Mouse (Mus musculus) thymus, postnatal 0 days (tissue): Measurements from ENCODE around the gene Syt16. TPM values are rescaled to one million over a fixed set of nuclear protein-coding genes. Genes with fewer than 3 reads are reported as not detected.
A peak's percentile ranks its signal among the peaks of the same experiment; 100 is the strongest.

Source experiments
- DNase-seq: peaks from one replicate; pipeline ENCODE4 v3.0.0-alpha.2; 2015; ENCODE audit warnings: low spot score
- polyA plus RNA-seq: library from polyadenylated mRNA; unstranded; fragments of >200 nt; fragmentation: Nextera tagmentation; extraction: Ambion mirVana; gene quantifications from 2 replicates; pipeline ENCODE4 v1.2.1, GENCODE M21; 2015

The Syt16 gene
- polyA plus RNA-seq, 1 experiment from 2014 or later = 0.09 TPM

DNA sequence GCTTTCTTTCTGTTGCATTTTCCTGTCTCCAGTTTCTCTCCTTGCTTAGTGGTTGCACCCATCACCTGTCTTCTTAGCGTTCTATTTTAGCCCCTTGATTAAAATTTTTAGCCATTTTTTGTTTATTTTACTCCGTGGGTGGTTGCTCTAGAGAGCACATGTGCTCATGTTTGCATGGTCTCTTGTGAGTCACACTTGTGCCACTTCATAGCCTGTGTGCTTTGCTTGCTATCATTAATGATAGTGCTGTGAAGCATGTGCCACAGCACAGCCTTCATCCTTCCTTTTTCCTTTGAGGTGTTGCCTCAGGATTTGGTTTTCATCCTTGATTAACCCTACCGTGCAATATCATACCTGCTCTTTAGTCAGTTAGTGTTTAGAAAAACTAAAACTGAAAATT lies 214.7 kb downstream of the Syt16 start:
- DNase-seq = no peak

DNA sequence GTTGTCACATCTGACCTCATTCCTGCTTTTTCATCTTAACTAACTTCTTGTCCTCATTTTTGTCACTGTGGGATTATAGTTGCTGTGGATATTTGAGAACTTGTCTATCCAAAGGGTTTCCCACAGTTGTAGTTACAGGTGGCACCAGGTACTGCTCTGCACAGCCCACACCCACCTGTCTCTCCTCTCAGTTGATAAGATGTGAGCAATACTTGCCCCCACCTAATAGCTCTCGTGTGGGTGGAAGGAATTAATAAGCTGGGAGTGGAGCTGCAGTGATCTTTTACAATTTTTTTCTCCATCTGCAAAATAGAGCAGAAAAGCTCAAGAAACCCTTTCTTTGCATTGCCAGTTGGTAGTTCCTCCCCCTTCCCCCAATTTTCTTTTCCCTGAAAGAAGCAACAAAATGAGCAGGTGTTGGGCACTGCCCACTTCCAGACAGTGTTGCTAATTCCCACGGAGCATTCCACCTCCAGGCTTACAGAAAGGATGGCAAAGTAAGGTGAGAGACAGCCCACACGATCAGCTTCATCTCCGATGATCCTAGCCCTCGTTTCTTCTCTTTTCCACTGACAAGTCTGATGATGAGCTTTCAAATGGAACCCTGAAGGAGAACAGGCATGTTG lies 218.8 kb downstream of the Syt16 start:
- DNase-seq = no peak

DNA sequence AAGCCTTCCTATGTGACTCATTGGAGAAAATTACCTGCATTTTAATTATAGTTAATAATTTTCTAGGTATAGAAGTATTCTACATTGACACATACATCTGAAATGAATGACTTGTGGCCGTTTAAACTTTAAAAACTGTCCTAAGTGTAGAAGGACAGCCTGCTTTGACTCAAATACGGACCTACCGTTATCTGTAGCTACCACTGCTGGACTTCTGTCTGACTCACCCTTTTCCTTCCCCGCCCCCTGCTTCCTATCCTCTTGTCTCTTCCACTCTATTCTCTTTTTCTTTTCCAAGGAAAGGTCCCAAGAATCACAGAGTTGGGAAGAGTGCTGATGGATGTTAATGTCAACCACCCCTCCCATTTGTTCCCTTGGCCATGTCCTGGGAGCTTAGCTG lies 222.4 kb downstream of the Syt16 start:
- no peak for DNase-seq

DNA sequence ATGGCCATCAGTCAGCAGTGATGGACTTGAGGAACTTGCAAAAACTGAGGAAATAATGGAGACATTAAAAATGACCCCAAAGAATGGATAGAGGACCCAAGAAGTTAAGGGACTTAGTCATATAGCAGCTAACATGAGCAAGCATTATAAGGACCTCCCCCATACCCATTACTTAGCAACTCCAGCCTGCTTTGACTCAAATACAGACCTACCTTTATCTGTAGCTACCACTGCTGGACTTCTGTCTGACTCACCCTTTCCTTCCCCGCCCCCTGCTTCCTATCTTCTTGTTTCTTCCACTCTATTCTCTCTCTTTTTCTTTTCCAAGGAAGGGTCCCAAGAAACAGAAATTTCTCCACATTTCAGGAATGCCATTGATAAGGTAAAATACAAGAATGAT lies 223.2 kb downstream of the Syt16 start:
- DNase-seq = no peak

DNA sequence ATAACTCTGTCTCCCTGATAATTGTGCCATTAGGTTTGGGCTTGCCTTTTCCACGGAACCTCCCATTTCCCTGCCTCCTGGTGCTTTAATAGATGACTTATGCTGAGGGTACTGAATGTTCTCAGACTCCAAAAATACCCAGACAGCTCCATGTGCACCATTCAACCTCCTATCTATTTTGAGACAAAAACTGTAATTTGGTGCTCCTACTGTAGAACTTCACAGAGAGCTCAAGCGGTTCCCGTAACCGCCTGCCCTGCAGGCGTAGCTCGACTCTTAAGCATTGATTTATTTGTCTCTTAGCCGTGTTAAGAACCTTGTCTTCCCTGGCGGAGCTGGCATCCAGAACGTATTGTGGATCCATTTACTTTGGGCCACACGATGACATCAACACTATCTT lies 233.3 kb downstream of the Syt16 start:
- no peak for DNase-seq

DNA sequence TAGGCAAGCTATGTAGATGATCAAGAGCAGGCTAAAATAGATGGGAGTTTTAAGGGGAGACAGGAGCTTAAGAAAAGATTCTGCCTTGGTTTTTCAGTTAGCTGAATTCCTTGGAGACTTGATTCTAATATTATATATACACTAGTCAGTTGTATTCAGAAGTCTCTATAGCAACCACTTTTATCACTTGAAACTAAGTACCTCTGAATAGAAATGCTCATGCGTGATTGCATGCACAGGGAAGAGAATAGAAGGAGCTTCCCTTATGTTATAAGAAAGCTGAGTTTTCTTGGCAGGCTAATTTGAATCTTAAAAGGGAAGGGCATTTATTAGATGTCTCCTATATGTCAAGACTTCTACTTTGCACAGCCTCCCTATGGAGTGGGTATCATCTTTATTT lies 235.4 kb downstream of the Syt16 start:
- no peak for DNase-seq

DNA sequence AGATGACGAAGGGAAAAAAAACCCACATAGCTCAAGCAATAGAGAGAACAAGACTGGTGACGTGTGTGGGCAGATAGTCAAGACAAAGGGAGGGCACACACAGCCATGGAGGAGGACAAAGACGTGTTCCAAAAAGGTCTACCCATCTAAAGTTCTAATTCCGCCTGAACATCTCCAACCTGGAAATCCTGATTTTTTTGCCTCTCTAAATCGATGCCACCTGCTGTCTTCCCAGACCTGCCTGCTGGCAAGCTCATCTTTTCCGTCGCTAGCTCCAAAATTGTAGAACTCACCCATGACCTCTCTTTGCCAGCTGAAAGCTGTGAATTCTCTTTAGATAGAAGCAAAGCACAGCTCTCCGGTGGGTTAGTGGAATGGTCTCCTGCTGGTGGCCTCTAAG lies 238.7 kb downstream of the Syt16 start:
- DNase-seq = no peak

DNA sequence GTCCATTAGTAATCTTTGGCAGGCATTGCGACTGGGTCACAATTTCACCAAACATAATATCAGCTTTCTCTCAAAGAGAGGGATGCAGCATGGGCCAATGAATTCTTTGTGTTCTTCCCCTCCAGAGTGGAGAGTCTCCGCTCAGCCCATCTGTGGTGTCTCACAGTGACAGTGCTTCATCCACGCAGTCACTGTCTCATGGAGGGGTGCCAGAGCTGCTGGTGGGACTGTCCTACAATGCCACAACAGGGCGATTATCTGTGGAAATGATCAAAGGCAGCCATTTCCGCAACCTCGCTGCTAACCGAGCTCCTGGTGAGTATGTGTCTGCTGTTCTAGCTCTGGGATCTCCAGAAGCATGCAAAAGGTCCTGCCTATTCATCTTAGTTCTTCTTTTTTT lies 240.6 kb downstream of the Syt16 start:
- DNase-seq = no peak

DNA sequence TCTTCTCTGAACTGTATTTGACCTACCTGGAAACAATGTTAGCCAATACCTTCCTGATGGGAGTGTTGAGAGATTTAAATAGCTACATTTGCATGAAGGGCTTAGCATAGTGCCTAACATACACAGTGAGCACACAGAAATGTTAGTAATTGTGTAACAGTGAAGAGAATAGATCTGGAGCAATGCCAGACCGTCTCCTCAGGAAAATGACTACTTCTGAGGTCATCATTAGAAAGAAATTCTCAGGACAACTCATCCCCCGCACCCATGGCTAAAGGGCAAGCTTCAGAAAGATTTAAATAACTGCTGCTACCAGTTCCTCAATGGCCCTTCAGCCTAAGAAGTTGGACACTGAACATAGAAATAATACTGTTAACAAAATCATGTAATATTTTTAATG lies 241.3 kb downstream of the Syt16 start:
- no peak for DNase-seq

DNA sequence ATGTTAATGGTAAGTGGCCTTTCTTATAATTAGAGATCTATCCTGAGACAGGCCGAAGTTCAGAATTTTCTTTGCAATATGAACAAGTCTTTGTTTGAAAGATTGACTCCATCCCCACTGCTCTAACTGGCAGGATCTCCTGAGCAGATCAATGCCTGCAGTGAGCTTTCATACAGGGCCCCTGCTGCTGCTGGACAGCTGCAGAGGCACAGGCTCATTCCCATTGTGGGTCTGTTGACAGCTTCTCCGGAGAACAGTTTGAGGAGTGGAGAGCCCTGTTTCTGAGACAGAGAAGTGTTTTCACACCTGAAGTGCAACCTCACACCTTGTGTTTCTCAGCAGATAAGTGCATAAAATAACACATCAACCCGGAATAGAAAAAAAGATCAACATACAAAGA lies 267.4 kb downstream of the Syt16 start:
- no peak for DNase-seq

DNA sequence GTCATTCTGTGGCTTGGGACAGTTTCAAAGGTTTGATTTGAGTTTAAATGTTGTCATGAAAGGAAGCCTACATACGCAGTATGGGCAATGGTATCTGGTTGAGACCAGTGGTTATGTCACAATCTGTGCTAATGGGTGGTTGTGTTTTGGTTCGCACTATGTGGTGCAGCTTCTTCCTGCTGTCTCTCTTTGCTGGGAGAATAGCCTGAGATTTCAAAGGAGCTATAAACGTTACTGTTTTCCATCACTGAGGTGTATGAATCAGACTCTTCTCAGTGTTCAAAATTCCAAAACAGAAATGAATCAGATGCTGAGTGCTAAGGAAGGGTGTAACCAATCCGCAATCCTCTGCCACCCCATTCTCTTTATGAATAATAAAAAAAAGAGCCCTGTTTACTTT lies 269.6 kb downstream of the Syt16 start:
- no peak for DNase-seq

DNA sequence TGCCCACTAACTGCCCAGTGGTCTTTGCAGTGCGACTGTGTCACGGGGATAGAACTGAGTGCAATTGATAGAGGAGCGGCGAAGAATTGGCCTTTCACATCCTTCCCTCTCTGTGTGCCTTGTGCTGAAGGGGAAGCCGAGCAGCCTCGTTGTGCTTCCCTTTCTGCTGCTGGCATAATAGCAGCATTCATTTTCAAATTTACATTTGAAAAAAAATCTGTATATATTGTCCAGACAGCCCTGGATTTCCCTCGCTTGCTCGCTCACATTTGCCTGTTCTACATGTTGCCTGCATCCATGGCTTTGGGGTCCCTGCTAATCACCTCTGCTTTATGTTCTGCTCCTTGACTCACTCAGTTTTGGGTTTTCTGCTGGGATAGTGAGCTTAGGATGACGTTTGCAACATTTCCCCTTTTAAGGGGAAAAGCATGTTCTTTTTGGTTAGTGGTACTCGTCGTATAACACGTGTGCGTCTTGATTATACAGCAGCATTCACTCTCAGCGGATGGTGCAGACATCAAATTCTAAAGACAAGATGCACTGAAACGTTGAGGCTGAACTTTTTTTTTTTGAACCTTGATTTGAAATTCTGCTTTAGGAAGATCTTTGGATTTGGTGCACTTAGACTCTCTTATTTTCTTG lies 271.3 kb downstream of the Syt16 start:
- DNase-seq = no peak

DNA sequence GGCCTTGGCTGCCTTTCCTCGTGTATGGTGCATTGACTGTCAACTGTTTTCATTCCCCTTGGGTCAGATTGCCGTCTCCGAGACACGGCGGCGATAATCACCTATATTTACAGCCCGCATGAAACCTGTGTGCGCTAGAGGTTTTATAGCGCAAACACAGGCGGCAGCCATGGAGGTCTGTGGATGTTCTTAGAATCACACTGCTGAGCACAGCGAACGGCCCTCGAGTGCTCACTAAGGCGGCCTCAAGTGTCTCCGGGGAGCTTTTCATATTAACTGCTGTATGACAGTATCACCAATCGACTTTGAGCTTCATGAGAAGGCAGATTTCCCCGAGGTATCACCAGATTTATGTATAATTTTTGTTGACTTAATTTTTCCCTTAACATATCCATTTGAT lies 275.1 kb downstream of the Syt16 start:
- DNase-seq = no peak

DNA sequence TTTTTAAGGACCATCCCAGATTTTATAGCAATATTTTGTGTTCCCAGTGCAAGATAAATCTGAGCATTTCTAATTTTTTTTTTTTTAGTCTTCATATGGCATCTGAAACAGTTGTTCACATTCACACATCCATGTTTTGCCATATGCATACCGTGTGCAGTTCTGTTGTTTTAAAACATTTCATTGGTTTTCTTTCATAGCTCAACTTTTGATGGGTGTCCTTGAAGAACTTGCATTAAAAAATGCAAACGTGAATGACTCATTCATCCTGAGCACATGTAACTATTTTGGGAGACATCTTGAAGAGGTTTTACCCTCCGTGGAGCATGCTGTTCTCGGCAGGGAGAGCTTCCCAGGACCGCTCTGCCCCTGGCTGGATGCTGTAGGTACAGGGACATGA lies 279.8 kb downstream of the Syt16 start:
- no peak for DNase-seq

DNA sequence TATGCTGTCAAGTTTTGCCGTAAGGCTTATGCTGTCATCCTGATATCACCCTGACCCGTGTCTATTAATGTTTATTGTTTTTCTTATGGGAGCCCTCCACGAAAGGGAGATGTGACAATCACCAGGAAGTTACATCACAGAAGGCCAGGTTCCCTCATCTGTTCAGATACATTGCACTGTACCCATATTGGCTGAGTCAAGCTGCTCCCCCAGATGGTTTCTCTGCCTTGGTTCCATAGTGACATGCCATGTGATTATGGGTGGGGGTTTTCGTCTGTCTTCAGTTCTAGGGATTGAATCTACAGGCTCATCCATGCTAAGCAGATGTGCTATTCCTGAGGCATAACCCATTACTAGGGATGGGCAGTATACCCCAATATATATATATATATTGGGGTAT lies 283.9 kb downstream of the Syt16 start:
- DNase-seq = no peak

DNA sequence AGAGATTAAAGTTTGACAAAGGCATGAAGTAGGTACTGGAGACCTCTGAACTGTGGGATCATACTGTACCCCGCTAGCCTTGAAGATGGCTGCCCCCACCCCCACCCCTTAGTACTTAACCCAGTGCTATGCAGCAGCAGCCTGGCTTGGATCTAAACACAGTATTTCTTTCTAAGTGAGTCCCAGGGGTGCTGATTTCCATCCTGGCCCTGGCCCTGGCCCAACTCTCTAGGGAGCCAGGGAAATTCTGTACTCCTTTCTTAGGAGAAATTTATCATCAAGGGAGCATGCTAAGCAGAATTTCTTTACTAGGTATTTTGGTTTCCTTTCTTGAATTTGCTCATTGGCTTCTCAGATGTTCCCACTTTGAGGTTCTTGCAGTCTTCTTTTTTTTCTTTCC lies 285.4 kb downstream of the Syt16 start:
- DNase-seq = no peak

DNA sequence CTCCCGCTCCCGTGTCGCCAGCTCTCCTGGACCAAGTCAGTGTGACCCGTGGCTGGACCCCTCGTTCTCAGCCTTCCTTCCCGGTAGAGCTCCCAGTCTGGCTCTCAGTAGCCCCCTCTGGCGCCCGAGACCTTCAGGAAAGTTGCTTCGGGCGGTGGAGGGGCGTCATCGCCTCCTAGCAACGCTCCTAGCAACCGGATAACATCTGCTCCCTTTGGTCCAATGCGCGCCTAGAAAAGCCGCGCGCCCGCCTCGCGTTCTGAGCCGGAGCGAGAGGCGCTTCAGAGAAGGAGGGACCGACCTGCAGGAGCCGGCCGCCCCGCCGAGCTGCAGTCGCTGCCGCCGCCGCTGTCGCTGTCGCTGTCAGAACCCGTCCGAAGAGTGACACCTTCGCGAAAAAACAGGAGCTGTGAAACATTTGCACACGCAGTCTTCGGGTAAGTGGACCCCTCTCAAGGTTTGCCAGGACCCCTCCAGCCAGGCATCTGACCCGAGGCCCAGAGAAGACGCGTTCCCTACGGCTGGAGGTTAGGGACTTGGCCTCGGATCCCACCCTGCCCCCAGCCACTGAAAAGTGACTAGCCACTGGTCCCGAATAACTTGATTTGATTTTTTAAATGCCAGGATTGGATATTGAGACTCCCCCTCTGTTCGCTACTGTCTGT lies 286.7 kb downstream of the Syt16 start:
- DNase-seq = peak; percentile 32

DNA sequence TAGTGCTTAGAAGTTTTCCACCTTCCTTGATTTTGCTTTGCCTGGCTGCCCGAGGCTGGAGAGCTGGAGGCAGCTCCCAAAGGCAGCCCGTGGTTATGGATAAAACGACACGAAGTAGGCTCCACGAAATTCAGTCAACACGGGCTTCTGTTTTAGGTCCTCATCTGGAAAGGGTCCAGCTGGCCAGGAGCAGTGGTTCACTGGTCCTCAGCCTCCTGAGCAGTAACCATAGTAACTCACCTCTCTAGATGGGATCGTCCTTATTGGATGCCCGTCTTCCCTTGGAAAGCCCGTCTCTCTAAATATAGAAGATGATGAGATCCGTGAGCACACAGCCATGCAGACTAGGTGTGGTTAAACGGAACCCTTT lies 287.2 kb downstream of the Syt16 start:
- DNase-seq = no peak

DNA sequence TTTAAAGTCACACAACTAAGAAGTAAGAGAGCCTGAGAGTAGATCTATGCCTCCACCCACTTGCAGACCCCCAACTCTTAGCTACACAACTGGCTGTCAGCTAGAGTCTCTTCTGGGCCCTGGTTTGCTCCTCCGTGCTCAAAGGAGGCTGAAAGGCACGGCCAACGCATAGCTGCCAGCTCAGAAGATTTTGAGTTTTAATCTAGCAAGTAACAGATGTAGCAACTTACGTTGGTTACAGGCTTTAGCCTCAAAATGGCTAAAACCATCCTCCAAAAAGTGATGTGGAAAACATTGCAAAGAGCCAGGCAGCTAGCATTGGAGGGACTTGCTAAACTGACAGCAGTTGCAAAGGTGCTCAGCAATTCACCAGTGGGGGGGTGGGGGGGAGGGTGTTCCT lies 293.5 kb downstream of the Syt16 start:
- DNase-seq = no peak

DNA sequence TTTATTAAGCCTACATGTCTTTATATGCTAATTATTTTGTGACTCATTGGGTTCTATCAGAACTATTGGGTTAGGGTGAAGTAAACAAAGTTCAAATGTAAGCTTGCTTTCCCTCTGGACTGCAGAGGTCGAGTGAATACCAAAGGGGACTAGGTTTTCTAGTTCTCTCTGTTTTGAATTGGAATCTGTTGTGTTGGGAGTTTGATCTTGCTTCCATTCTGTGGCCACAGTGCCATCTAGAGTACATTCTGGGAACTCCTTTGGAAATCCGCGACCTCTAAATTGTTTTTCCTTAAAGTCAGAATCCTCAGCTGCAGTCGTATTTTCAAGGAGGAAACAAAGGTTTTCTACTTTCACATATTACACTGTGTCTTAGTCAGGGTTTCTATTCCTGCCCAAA lies 296.2 kb downstream of the Syt16 start:
- DNase-seq = no peak

DNA sequence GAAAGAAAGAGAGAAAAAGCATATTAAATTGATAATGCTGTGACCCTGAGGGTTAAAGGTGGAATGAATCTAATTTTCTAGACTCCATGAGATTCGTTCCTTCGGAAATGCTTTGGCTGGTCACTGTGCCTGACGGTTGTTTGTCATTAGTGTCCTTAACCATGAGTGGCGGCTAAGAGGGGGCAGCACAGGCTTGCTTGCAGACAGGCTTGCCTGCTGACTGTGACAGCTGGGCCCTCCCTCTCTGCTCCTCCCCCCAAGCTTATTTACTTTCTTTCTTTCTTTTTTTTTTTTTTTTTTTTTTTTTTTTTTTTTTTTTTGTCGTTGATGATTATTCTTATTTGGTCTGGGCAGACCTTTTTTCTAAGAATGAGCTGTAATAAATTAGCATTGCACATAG lies 298.9 kb downstream of the Syt16 start:
- no peak for DNase-seq

DNA sequence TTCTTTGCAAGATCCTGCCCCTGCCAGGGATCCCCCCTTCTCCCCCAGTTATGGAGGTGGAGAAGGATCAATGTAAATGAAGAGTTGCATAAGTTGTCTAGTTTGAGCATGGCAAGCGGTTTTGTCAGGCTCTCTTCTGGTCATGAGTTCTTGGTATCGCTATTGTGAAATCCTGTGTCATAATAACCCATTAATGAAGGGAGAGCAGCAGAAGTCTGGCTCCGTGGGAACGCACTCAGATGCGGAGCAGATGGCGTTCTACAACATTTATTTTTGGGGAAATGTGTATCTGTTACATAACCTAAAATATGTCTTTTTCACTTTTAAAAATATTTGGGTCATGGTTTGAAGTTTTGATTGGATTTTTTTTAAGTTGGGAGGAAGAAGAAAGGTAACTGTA lies 304.1 kb downstream of the Syt16 start:
- no peak for DNase-seq
